Mouse (Mus musculus) heart, embryonic 15.5 days (tissue): Measurements from ENCODE around the gene Osgep. TPM values are rescaled to one million over a fixed set of nuclear protein-coding genes. Genes with fewer than 3 reads are reported as not detected.
"Not testable (repeated sequence)": the region's sequence is repeated elsewhere in the genome, so short reads cannot be mapped to it uniquely, and the experiment has no call there.

Experiments
- ATAC-seq: fragments of 200-750 bp; cut with Nextera tagmentation; replicated peaks from 2 replicates; pipeline ENCODE4 v1.8.0; 2017; ENCODE audit warnings: low read depth, moderate TSS enrichment; ENCODE audit not compliant: insufficient number of reproducible peaks, insufficient read depth, low FRiP score
- H3K27ac ChIP-seq: fragments of 300-500 bp; sonication (generic); 2 replicates; pipeline ENCODE4 v1.5.1; 2015; ENCODE audit warnings: mild to moderate bottlenecking, inconsistent platforms
- H3K27me3 ChIP-seq: fragments of 300-500 bp; sonication (generic); 2 replicates; pipeline ENCODE4 v1.6.1; 2015; ENCODE audit warnings: inconsistent platforms
- H3K36me3 ChIP-seq: fragments of 300-500 bp; sonication (generic); 2 replicates; pipeline ENCODE4 v1.6.1; 2015; ENCODE audit warnings: mild to moderate bottlenecking, inconsistent platforms
- H3K4me1 ChIP-seq: fragments of 300-500 bp; sonication (generic); replicated peaks from 2 replicates; pipeline ENCODE4 v1.6.1; 2015; ENCODE audit warnings: inconsistent platforms
- H3K4me2 ChIP-seq: fragments of 300-500 bp; sonication (generic); 2 replicates; pipeline ENCODE4 v1.6.1; 2015; ENCODE audit warnings: inconsistent platforms, mild to moderate bottlenecking, moderate library complexity
- H3K4me3 ChIP-seq: fragments of 300-500 bp; sonication (generic); 2 replicates; pipeline ENCODE4 v1.5.1; 2015; ENCODE audit warnings: mild to moderate bottlenecking, inconsistent platforms
- H3K9ac ChIP-seq: fragments of 300-500 bp; sonication (generic); 2 replicates; pipeline ENCODE4 v1.6.1; 2015; ENCODE audit warnings: mild to moderate bottlenecking, inconsistent platforms
- H3K9me3 ChIP-seq: fragments of 300-500 bp; sonication (generic); replicated peaks from 2 replicates; pipeline ENCODE4 v1.6.1; 2016; ENCODE audit warnings: inconsistent platforms
- WGBS: fragments of 180-500 bp; shearing (Covaris S2); methylation state at CpG from one replicate; pipeline ENCODE4 v1.1.7; 2015; ENCODE audit warnings: mixed read lengths; 5-methylcytosine and 5-hydroxymethylcytosine counted together
- polyA plus RNA-seq: library from polyadenylated mRNA; unstranded; fragments of >200 nt; fragmentation: Nextera tagmentation; extraction: Ambion mirVana; gene quantifications from 2 replicates; pipeline ENCODE4 v1.2.1, GENCODE M21; 2015

Osgep gene
- polyA plus RNA-seq, 1 experiment from 2014 or later: 117 TPM

DNA sequence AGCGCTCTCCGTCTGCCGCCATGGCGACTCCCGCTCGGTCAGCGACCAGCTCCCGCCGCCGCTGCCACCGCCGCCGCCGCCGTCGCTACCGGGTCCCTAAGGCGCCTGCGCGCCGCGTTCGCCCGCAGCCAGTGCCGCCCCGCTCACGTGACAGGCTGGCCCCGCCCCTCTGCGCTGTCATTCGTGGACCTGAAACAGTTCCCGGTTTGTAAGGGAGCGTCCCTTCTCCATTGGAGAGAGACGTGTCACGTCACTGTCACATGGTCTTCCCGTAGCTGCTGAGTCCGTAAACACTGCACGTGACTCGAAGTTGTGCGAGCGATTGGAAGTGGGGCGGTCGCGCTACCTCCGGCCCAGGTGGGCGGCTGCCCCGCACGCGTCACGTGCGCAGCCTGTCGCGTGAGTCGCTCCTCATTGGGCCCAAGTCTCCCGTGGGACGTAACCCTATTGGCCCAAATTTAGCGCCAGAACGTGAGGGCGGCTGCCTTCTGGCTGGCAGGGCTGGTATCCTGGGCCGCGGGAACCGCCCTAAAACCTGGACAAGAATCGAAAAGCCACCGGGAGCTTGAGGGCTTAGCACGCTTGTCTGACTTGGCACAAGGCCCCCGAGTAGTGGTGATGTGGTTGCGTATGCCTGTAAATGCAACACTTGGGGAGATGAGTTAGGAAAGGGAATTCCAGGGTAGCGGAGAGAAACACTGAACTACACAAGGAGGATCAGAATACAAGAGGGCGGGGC lies 6.2 kb upstream of the Osgep start, which contains the start of the genes Pip4p1 and Pnp:
TSS of gene Pip4p1 (minus strand) at position 103 of the 739 bp plus-strand sequence.
TSS of gene Pnp (plus strand) at position 329 of the 739 bp plus-strand sequence.
- Histone ChIP-seq H3K36me3 (peaks cover 27% of the 10 kb centered on the region), H3K4me2 (peak within 1 kb of the TSS; percentile 87), H3K27ac (peak within 1 kb of the TSS; percentile 91), H3K4me3 (peak within 1 kb of the TSS; percentile 95), H3K9me3 (no peaks in the 10 kb centered on the region), H3K27me3 (no peaks in the 10 kb centered on the region), H3K4me1 (peaks cover 15% of the 10 kb centered on the region), H3K9ac (peak within 1 kb of the TSS; percentile 99)
- WGBS: 0% methylated on average over 68 of the region's 68 CpGs
- peak; percentile 99 for ATAC-seq

DNA sequence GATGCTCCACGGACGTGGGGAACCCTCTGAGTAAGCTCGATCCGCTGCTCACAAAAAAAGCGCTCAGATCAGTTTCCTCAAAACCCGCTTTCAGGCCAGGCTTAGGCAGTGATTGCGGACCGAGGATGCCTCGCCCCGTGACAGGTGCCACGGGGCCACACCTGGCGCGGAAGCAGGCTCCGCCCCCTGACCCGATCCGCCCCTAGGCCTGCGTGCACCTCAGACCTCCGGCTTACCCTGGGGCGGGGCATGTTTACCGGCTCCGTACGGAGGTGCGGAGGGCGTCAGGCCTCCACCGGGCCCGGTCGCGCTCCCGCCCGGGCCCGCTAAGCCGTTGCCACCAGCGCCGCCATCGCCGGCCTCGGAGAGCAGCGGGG lies 5.7 kb upstream of the Osgep start:
- Histone ChIP-seq H3K4me2 (peak overlapping the region; percentile 87), H3K4me3 (peak overlapping the region; percentile 95), H3K27ac (peak overlapping the region; percentile 86), H3K27me3 (no peaks in the 10 kb centered on the region), H3K4me1 (peaks cover 20% of the 10 kb centered on the region), H3K9ac (peak overlapping the region; percentile 99), H3K9me3 (no peaks in the 10 kb centered on the region), H3K36me3 (peaks cover 27% of the 10 kb centered on the region)
- WGBS: under 1% methylated on average over 38 of the region's 38 CpGs
- peak; percentile 40 for ATAC-seq

DNA sequence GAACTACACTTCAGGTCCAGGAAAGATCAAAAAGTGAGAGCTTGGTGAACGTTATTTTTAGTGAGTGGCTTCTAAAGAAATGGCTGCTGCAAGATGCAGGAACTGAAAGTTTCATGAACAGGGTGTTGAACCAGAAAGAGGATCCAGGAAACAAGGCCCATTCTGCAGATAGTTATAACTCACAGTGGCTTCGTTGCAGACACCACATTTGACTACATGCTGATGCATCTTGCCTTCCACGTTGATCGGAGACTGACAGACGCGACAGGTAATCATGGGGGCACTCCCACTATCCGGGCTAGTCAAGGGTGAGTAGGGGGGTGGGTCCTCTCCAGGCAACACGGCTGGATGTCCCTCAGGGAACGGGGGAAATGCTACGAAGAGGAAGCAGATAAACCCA lies 5.3 kb upstream of the Osgep start:
- Histone ChIP-seq H3K9me3 (no peaks in the 10 kb centered on the region), H3K27me3 (no peaks in the 10 kb centered on the region), H3K9ac (peak overlapping the region; percentile 99), H3K36me3 (peaks cover 27% of the 10 kb centered on the region), H3K4me1 (peaks cover 21% of the 10 kb centered on the region), H3K4me3 (peak overlapping the region; percentile 95), H3K27ac (peak overlapping the region; percentile 86), H3K4me2 (peak overlapping the region; percentile 87)
- ATAC-seq: no peak
- WGBS: 9% methylated on average over 10 of the region's 10 CpGs

DNA sequence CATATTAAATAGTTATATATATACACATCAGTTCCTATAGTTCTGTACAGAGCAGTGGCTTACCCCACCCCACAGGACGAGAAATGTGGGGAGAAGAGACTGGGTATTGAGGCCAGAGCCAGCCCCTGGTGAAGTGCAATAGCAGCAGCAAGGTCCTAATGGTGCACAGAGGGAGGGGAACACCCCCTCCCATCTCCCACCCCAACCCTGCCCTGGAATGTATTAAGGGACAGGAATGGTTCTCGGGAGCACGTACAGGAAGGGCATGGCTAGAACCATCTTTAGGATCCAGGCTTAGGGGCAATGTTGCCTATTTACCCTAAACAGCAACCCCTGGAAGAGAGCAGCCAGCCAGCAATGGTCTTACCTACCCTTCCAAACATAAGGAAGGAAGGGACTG lies 2.7 kb upstream of the Osgep start:
- Histone ChIP-seq H3K36me3 (peaks cover 27% of the 10 kb centered on the region), H3K4me2 (no peak overlapping the region), H3K27ac (no peak overlapping the region), H3K9ac (no peak overlapping the region), H3K9me3 (no peaks in the 10 kb centered on the region), H3K27me3 (no peaks in the 10 kb centered on the region), H3K4me1 (peaks cover 28% of the 10 kb centered on the region), H3K4me3 (no peak overlapping the region)
- WGBS: 75% methylated on average over 3 of the region's 3 CpGs
- no peak for ATAC-seq

DNA sequence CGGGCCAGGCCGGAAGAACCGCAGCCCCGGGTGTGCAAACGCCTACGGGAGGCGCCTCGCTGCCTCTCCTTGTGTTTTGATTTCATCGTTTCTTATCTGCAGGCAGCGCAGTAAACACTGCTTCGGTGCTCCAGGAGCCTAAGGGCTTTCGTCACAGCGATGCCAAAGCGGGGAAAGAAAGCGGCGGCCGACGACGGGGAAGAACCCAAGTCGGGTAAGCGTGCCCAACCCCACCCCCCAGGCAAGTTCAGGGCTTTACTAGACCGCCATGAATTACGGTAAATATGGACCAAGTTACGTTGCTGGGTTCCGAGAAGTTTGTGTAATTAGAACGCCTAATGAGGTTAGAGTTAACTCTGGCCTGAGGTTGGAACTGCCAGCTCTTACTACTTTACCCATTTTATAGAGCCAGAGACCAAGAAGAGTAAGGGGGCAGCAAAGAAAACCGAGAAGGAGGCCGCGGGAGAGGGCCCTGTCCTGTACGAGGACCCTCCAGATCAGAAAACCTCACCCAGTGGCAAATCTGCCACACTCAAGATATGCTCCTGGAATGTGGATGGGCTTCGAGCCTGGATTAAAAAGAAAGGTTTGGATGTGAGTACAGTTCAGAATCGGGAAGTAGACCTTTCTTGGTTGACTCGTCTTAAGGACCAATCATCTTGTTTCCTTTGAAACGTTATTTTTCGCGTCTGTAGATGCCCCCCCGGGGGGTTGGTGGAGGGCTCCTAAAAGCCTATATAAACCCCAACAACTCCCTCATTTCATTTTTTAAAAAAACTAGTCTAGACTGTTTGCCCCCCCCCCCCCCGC lies 623 bp upstream of the Osgep start:
- Histone ChIP-seq H3K4me2 (peak overlapping the region; percentile 83), H3K9me3 (no peaks in the 10 kb centered on the region), H3K36me3 (peaks cover 27% of the 10 kb centered on the region), H3K4me1 (peaks cover 23% of the 10 kb centered on the region), H3K9ac (peak overlapping the region; percentile 81), H3K27ac (peak overlapping the region; percentile 95), H3K27me3 (no peaks in the 10 kb centered on the region), H3K4me3 (peak overlapping the region; percentile 86)
- WGBS: 1% methylated on average over 38 of the region's 38 CpGs
- no peak; the same call in 1 of the 2 replicates for ATAC-seq

DNA sequence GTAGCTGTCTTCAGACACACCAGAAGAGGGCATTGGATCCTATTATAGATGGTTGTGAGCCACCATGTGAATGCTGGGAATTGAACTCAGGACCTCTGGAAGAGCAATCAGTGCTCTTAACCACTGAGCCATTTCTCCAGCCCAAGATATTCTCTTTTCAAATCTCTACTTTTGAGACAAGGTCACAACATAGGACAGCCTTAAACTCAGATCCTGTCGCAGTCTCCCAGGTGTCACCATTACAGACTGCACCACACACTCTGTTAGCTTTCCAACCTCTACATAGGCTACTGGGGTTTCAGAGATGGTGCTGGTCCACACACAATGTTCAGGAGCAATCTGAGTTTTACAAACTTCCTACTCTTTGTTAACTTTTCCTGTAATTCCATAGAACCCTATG lies 1.3 kb downstream of the Osgep start:
- H3K4me1 ChIP-seq: peaks cover 15% of the 10 kb centered on the region
- not testable (repeated sequence) for H3K27me3 ChIP-seq, H3K9me3 ChIP-seq, ATAC-seq, H3K27ac ChIP-seq
- 46% methylated on average over 1 of the region's 1 CpGs for WGBS
- peaks cover 28% of the 10 kb centered on the region for H3K36me3 ChIP-seq
- peak overlapping the region; percentile 81; the same call in 1 of the 2 replicates for H3K9ac ChIP-seq
- H3K4me2 ChIP-seq: peak overlapping the region; percentile 83
- H3K4me3 ChIP-seq: peak overlapping the region; percentile 86

DNA sequence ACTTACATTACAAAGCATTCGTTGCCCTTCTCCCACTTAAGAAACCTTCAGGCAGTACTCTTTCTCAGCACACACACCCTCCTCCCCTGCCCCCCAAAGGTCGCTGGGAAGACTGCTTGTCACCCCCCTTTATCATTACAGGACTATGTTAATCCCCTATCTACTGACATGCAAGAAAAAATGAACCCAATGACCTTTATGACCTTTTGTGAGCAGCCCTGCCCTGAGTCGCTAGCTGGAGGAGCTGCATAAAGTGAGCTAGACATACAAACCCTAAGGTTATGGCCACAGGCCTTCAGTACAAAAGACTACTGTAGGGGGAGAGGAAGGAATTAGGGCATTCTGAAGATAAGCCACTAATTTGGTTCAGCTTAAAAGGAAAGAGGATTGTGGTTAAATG lies 13.3 kb downstream of the Osgep start:
- H3K9ac ChIP-seq: no peak overlapping the region
- ATAC-seq: no peak
- 51% methylated on average over 3 of the region's 3 CpGs for WGBS
- H3K27me3 ChIP-seq: no peaks in the 10 kb centered on the region
- peaks cover 37% of the 10 kb centered on the region for H3K36me3 ChIP-seq
- no peaks in the 10 kb centered on the region for H3K9me3 ChIP-seq
- no peak overlapping the region for H3K4me2 ChIP-seq
- no peak overlapping the region for H3K27ac ChIP-seq
- H3K4me3 ChIP-seq: no peak overlapping the region
- no peaks in the 10 kb centered on the region for H3K4me1 ChIP-seq

DNA sequence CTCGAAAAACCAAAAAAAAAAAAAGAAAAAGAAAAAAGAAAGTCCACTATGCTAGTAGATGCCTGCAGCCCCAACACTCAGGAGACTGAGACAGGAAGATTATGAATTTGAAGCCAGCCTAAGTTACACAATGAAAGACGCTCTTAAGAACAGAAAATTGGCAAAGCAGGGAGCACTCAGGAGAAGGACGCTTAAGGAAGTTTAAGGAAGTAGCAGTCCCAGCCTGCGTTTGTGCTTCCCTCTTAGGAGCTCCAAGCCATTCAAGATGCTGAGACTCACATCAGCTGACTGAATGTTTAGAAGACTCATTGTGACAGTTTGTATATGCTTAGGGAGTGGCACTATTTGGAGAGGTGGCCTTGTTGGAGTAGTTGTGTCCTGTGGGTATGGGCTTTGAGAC lies 16.6 kb downstream of the Osgep start:
- peaks cover 8% of the 10 kb centered on the region for H3K4me1 ChIP-seq
- WGBS: 70% methylated on average over 4 of the region's 4 CpGs
- no peak overlapping the region for H3K4me2 ChIP-seq
- no peak overlapping the region for H3K4me3 ChIP-seq
- no peaks in the 10 kb centered on the region for H3K9me3 ChIP-seq
- ATAC-seq: no peak
- H3K27ac ChIP-seq: no peak overlapping the region
- H3K9ac ChIP-seq: no peak overlapping the region
- H3K36me3 ChIP-seq: peaks cover 8% of the 10 kb centered on the region; the same call in 1 of the 2 replicates
- no peaks in the 10 kb centered on the region for H3K27me3 ChIP-seq

DNA sequence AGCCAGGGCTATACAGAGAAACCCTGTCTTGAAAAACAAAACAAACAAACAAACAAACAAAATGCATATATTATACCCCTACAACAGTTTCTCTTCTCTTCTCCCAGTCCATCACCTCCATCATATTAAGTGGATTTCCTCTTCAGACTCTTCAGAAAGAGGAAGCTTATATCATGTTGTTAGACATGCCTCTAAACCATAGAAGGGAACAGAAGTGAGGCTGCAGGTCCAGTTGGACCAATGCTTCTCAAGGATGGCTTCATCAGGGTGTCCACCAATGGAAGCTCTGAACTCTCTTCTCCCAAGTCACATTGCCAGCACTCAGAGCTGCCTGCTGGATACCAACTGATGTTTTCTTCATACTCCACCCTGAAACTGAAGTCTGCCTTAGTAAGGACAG lies 19.4 kb downstream of the Osgep start:
- H3K4me1 ChIP-seq, H3K27me3 ChIP-seq, H3K9ac ChIP-seq, H3K4me3 ChIP-seq, H3K4me2 ChIP-seq, H3K27ac ChIP-seq, ATAC-seq, H3K9me3 ChIP-seq, H3K36me3 ChIP-seq: not testable (repeated sequence)

DNA sequence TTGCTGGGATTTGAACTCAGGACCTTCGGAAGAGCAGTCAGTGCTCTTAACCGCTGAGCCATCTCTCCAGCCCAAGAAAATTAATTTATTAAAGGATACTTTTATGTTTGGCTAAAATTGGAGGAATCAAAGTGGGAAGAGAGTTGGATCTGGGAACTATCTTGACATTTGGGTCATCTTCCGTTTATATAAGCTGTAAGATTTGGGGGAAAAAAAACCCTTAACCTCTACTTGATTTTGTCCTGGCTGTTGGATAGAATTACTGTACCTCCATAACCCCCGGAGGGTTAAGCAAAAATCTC lies 19.9 kb downstream of the Osgep start:
- no peak for ATAC-seq
- no peak overlapping the region for H3K4me3 ChIP-seq
- 86% methylated on average over 4 of the region's 4 CpGs for WGBS

DNA sequence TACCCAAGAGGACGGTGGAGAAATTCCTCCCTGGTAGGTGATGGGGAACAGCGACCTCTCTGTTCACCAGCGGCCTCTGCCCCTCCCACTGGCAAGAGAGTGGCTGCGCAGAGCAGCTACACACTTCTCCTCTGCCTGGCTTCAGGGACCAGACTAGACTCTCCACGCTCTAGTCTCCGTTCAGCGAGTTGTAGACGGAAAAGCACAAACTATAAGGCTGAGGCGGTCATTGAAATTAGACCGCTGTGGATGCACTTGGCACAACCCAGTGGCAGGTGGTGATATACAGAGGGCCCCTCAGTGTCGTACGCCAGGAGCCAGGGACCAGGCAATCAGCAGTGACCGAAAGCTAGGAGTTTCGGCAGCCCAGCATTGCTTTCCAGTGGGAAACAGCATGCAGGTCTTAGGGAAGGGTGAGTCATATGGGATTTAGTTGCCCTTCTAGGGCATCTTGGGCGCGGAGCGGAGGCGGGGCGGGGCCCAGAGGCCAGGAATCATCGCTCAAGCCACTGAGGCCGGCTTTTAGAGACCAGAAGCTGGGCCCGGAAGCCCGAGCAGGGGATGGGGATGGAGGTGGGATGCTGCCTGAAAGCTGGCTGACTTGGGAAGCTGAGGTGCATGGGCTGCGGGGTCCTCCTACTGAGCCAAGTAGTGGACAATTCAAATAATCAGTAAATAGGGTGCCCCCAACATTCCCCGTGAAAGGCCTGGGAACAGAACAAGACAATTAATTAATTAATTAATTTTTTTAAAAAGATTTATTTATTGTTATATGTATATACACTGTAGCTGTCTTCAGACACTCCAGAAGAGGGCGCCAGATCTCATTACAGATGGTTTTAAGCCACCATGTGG lies 20.5 kb downstream of the Osgep start:
- Histone ChIP-seq H3K27ac (peak overlapping the region; percentile 24; the same call in 1 of the 2 replicates), H3K36me3 (no peaks in the 10 kb centered on the region), H3K4me1 (peaks cover 8% of the 10 kb centered on the region), H3K4me3 (peak overlapping the region; percentile 54), H3K9me3 (no peaks in the 10 kb centered on the region), H3K4me2 (peak overlapping the region; percentile 89), H3K27me3 (no peaks in the 10 kb centered on the region), H3K9ac (peak overlapping the region; percentile 58)
- peak; percentile 83 for ATAC-seq
- WGBS: 5% methylated on average over 26 of the region's 26 CpGs

More for the DNA sequence above, 19.9 kb downstream of the Osgep start:
- Histone ChIP-seq H3K9me3 (no peaks in the 10 kb centered on the region), H3K9ac (no peak overlapping the region), H3K4me2 (no peak overlapping the region), H3K27me3 (no peaks in the 10 kb centered on the region), H3K4me1 (peaks cover 8% of the 10 kb centered on the region), H3K27ac (no peak overlapping the region), H3K36me3 (no peaks in the 10 kb centered on the region)
